Mouse (Mus musculus) embryonic facial prominence, embryonic 15.5 days (tissue): Measurements from ENCODE around the gene Nxnl1. TPM values are rescaled to one million over a fixed set of nuclear protein-coding genes. Genes with fewer than 3 reads are reported as not detected.

Experiments
- ATAC-seq: fragments of 200-750 bp; cut with Nextera tagmentation; 2 replicates; pipeline ENCODE4 v1.8.0; 2017; ENCODE audit warnings: low read depth, moderate TSS enrichment; ENCODE audit not compliant: insufficient number of reproducible peaks, low FRiP score, low TSS enrichment
- H3K27ac ChIP-seq: fragments of 300-500 bp; sonication (generic); replicated peaks from 2 replicates; pipeline ENCODE4 v1.5.1; 2015; ENCODE audit warnings: mild to moderate bottlenecking, inconsistent platforms
- H3K27me3 ChIP-seq: fragments of 300-500 bp; sonication (generic); 2 replicates; pipeline ENCODE4 v1.6.1; 2015; ENCODE audit warnings: inconsistent platforms
- H3K36me3 ChIP-seq: fragments of 300-500 bp; sonication (generic); 2 replicates; pipeline ENCODE4 v1.6.1; 2015; ENCODE audit warnings: mild to moderate bottlenecking, inconsistent platforms
- H3K4me1 ChIP-seq: fragments of 300-500 bp; sonication (generic); 2 replicates; pipeline ENCODE4 v1.6.1; 2015; ENCODE audit warnings: inconsistent platforms
- H3K4me2 ChIP-seq: fragments of 300-500 bp; sonication (generic); replicated peaks from 2 replicates; pipeline ENCODE4 v1.6.1; 2015; ENCODE audit warnings: mild to moderate bottlenecking, inconsistent platforms
- H3K4me3 ChIP-seq: fragments of 300-500 bp; sonication (generic); replicated peaks from 2 replicates; pipeline ENCODE4 v1.5.1; 2015; ENCODE audit warnings: mild to moderate bottlenecking, inconsistent platforms
- H3K9ac ChIP-seq: fragments of 300-500 bp; sonication (generic); 2 replicates; pipeline ENCODE4 v1.6.1; 2015; ENCODE audit warnings: inconsistent platforms
- H3K9me3 ChIP-seq: fragments of 300-500 bp; sonication (generic); replicated peaks from 2 replicates; pipeline ENCODE4 v1.6.1; 2016; ENCODE audit warnings: inconsistent platforms
- WGBS: fragments of 180-500 bp; shearing (Covaris S2); methylation state at CpG from one replicate; pipeline ENCODE4 v1.1.7; 2015; 5-methylcytosine and 5-hydroxymethylcytosine counted together
- polyA plus RNA-seq: library from polyadenylated mRNA; unstranded; fragments of >200 nt; fragmentation: Nextera tagmentation; extraction: Ambion mirVana; gene quantifications from 2 replicates; pipeline ENCODE4 v1.2.1, GENCODE M21; 2015

Nxnl1 gene
- polyA plus RNA-seq, 1 experiment from 2014 or later = 0.13 TPM

GRCm38 (mm10) chr8:71568941-71569340 lies 2.5 kb upstream of the Nxnl1 start:
- Histone ChIP-seq H3K4me1 (peaks cover 27% of the 10 kb centered on the region), H3K27ac (peak overlapping the region; percentile 93), H3K36me3 (no peaks in the 10 kb centered on the region), H3K9ac (peak overlapping the region; percentile 39; the same call in 1 of the 2 replicates), H3K4me2 (peak overlapping the region; percentile 85), H3K4me3 (peak overlapping the region; percentile 64), H3K9me3 (0 out of 2 replicates have a peak, but pooled peaks cover 5% of the 10 kb centered on the region), H3K27me3 (0 out of 2 replicates have a peak, but pooled peaks cover 3% of the 10 kb centered on the region)
- no peak for ATAC-seq
- WGBS = 15% methylated on average over 6 of the region's 6 CpGs

DNA sequence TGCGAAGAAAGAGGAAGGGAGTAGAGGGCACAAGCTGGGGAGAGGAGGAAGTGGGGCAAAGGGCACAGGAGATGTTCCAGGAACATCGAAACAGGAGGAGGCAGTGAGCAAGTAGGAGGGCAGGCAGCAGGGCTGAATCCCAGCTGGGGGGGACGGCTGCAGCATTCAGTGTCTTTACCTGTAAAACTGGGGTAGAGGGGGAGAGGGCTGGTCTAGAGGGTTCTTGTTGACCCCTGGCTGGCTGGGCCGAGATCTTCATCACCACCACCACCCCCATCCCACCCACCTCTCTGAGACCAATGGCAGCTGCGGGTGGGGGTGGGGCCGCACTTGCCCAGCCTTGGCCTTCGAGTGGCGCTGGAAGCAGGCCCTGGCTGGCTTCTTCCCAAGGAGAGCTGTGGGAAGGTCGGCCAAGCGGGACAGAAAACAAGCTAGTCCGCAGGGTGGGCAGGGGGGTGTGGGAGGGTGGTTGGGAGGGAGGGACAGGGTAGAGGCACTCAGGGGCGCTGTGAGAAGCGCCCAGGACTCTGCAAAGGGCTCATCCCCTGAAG lies 2.1 kb upstream of the Nxnl1 start, which contains the start of gene Slc27a1:
Gene Slc27a1, plus strand, starts transcription at position 496 of the 551 bp plus-strand sequence.
- no peaks in the 10 kb centered on the region for H3K36me3 ChIP-seq
- H3K27me3 ChIP-seq = 0 out of 2 replicates have a peak, but pooled peaks cover 3% of the 10 kb centered on the region
- H3K9me3 ChIP-seq = 0 out of 2 replicates have a peak, but pooled peaks cover 5% of the 10 kb centered on the region

DNA sequence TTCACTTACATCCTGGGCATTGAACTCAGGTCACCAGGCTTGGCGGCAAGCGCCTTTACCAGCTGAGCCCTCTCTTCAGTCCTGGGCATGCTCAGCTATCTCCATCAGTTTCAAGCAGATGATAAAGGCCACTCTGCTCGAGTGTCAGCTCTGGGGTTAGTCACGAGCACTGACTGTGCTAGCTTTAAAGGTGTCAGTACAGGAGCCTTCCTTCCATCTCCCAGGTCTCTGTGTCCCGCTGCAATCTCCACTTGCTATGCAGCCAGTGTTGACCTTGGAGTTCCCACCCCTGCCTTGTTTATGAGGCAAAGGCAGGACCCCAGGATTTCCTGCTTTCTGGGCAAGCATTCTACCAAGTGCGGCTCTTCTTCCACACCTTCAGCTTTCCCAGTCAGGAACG lies 1.2 kb upstream of the Nxnl1 start:
- H3K9me3 ChIP-seq = 0 out of 2 replicates have a peak, but pooled peaks cover 5% of the 10 kb centered on the region
- no peak overlapping the region for H3K9ac ChIP-seq
- no peak for ATAC-seq
- H3K27ac ChIP-seq = no peak overlapping the region
- no peak overlapping the region for H3K4me3 ChIP-seq
- 75% methylated on average over 7 of the region's 7 CpGs for WGBS
- no peaks in the 10 kb centered on the region for H3K36me3 ChIP-seq
- no peak overlapping the region for H3K4me2 ChIP-seq
- peaks cover 29% of the 10 kb centered on the region for H3K4me1 ChIP-seq
- H3K27me3 ChIP-seq = peaks cover 10% of the 10 kb centered on the region

More for the DNA sequence above, 2.1 kb upstream of the Nxnl1 start, which contains the start of gene Slc27a1:
- 10% methylated on average over 13 of the region's 13 CpGs for WGBS
- Histone ChIP-seq H3K4me1 (peaks cover 27% of the 10 kb centered on the region), H3K4me3 (peak within 1 kb of the TSS; percentile 64), H3K27ac (peak within 1 kb of the TSS; percentile 93), H3K4me2 (peak within 1 kb of the TSS; percentile 85), H3K9ac (peak within 1 kb of the TSS; percentile 39)
- ATAC-seq = no peak

- H3K36me3 ChIP-seq = no peaks in the 10 kb centered on the region
- H3K4me3 ChIP-seq = no peak overlapping the region
- no peak for ATAC-seq
- no peak overlapping the region for H3K27ac ChIP-seq
- 0 out of 2 replicates have a peak, but pooled peaks cover 5% of the 10 kb centered on the region for H3K9me3 ChIP-seq
- H3K4me2 ChIP-seq = no peak overlapping the region
- 86% methylated on average over 4 of the region's 4 CpGs for WGBS
- H3K9ac ChIP-seq = no peak overlapping the region
- H3K27me3 ChIP-seq = peaks cover 44% of the 10 kb centered on the region
- peaks cover 19% of the 10 kb centered on the region for H3K4me1 ChIP-seq
Measured at GRCm38 (mm10) chr8:71563992-71564391, 2.4 kb downstream of the Nxnl1 start.

DNA sequence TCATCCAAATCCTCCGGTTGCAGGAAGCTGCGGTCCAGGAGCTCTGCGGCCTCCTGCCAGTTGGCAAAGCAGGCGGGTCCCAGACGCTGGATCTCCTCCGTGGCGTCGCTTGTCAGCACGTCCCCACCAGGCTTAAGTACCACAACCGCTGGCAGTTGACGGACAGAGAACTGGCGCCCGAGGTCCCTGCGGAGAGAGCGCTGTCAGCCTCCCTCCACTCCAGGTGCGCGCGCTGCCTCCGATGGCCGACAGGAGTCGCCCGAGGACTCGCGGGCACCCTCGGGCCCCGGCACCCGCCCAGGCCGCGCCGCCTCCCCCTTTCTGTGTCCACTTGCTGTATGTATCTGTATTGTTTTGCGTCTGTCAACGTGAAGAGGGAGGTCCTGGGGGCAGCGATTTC lies 3.6 kb downstream of the Nxnl1 start:
- H3K36me3 ChIP-seq = no peaks in the 10 kb centered on the region
- ATAC-seq = no peak; the same call in 1 of the 2 replicates
- H3K4me3 ChIP-seq = peak overlapping the region; percentile 30
- whole genome bisulfite sequencing = under 1% methylated on average over 33 of the region's 33 CpGs
- peaks cover 24% of the 10 kb centered on the region for H3K4me1 ChIP-seq
- no peak overlapping the region for H3K27ac ChIP-seq
- H3K27me3 ChIP-seq = peaks cover 56% of the 10 kb centered on the region
- H3K9ac ChIP-seq = 0 out of 2 replicates have a peak overlapping the region, but pooled peaks have one; percentile 9
- peak overlapping the region; percentile 52 for H3K4me2 ChIP-seq
- 0 out of 2 replicates have a peak, but pooled peaks cover 5% of the 10 kb centered on the region for H3K9me3 ChIP-seq

DNA sequence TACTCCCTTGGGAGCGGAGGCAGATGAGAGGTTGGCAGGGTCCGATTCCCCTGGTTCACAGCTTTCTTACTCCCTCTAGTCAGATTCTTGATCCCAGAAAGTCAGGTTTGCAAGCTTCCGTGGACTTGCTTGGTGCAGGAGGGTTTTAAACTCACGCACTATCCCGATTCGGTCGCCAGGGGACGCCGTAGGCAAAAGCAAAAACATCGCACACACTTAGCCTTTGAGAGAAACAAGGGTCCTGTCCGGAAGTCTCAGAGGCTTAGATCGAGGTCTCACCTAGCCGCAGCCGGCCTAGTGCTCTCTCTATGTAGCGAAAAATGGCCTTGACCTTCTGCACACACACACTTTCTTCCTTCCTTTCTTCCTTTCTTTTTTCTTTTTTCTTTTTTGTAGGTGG lies 5.0 kb downstream of the Nxnl1 start:
- Histone ChIP-seq H3K4me3 (no peak overlapping the region), H3K9ac (no peak overlapping the region), H3K36me3 (no peaks in the 10 kb centered on the region), H3K27ac (no peak overlapping the region), H3K4me1 (peaks cover 24% of the 10 kb centered on the region), H3K9me3 (0 out of 2 replicates have a peak, but pooled peaks cover 5% of the 10 kb centered on the region), H3K4me2 (no peak overlapping the region), H3K27me3 (peaks cover 67% of the 10 kb centered on the region)
- ATAC-seq = no peak
- 3% methylated on average over 15 of the region's 15 CpGs for WGBS

GRCm38 (mm10) chr8:71560765-71561164 lies 5.6 kb downstream of the Nxnl1 start:
- WGBS = 86% methylated on average over 5 of the region's 5 CpGs
- H3K4me2 ChIP-seq = no peak overlapping the region
- H3K27me3 ChIP-seq = peaks cover 69% of the 10 kb centered on the region
- no peak overlapping the region for H3K9ac ChIP-seq
- H3K9me3 ChIP-seq = 0 out of 2 replicates have a peak, but pooled peaks cover 5% of the 10 kb centered on the region
- no peak overlapping the region for H3K4me3 ChIP-seq
- H3K36me3 ChIP-seq = no peaks in the 10 kb centered on the region
- no peak for ATAC-seq
- no peak overlapping the region for H3K27ac ChIP-seq
- H3K4me1 ChIP-seq = peaks cover 24% of the 10 kb centered on the region

GRCm38 (mm10) chr8:71560071-71560470 lies 6.3 kb downstream of the Nxnl1 start:
- no peak for ATAC-seq
- Histone ChIP-seq H3K9ac (no peak overlapping the region), H3K4me2 (no peak overlapping the region), H3K27ac (no peak overlapping the region), H3K27me3 (peaks cover 69% of the 10 kb centered on the region), H3K9me3 (0 out of 2 replicates have a peak, but pooled peaks cover 5% of the 10 kb centered on the region), H3K36me3 (no peaks in the 10 kb centered on the region), H3K4me1 (peaks cover 24% of the 10 kb centered on the region), H3K4me3 (no peak overlapping the region)
- WGBS = 77% methylated on average over 3 of the region's 3 CpGs

- peak overlapping the region; percentile 70 for H3K4me2 ChIP-seq
- peak; percentile 17; the same call in 1 of the 2 replicates for ATAC-seq
- peaks cover 69% of the 10 kb centered on the region for H3K27me3 ChIP-seq
- peak overlapping the region; percentile 43 for H3K4me3 ChIP-seq
- WGBS = 2% methylated on average over 24 of the region's 24 CpGs
- H3K36me3 ChIP-seq = no peaks in the 10 kb centered on the region
- peaks cover 24% of the 10 kb centered on the region for H3K4me1 ChIP-seq
- 0 out of 2 replicates have a peak, but pooled peaks cover 2% of the 10 kb centered on the region for H3K9me3 ChIP-seq
- no peak overlapping the region for H3K9ac ChIP-seq
- H3K27ac ChIP-seq = no peak overlapping the region
Measured at GRCm38 (mm10) chr8:71558958-71559690, 7.3 kb downstream of the Nxnl1 start.

DNA sequence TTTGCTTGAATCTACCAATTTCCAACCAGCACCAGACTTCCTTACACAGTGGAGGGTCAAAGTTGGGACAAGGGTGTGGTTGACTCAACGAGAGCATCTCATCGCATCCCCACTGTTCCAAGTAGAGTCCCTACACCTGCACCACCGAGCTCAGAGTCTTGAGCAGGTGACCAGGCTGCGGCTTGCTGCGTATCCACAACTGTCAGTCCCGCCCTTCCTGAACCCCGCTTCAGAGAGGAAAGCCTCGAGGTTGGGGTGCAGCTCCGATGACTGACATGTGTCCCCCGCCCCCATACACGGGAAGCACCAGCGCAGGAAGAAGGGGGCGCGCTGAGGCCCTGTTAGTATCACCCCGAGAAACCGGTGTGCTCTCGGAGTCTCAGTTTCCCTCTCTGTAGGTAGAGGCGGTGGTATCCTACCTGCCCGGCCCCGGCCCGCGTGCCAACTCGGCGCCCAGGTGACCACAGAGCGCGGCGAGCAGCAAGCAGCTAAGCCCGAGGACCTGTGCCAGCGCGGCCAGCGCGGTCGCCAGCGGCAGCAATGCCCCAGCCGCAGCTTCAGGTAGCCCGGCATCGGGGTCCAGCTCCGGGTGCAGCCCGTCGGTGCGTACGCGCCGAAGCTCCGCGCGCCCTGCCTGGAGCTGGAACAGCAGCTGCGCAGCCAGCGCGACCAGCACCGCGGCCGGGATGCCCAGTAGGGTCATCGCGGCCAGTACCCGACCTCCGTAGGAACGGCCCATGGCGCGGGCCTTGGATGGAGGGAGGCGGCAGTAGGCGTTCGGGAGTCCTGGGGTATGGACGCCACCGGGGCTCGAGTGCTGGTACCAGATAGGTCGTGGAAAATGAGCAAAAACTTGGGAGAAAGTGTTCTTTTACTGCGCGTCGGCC lies 8.1 kb downstream of the Nxnl1 start, which contains the start of gene Tmem221:
Gene Tmem221, minus strand, starts transcription at position 801 of the 887 bp plus-strand sequence.
- no peak within 1 kb of the TSS for H3K27ac ChIP-seq
- ATAC-seq = no peak
- peaks cover 69% of the 10 kb centered on the region for H3K27me3 ChIP-seq
- H3K4me3 ChIP-seq = peak within 1 kb of the TSS; percentile 43
- WGBS = 3% methylated on average over 70 of the region's 70 CpGs
- no peaks in the 10 kb centered on the region for H3K36me3 ChIP-seq
- peaks cover 24% of the 10 kb centered on the region for H3K4me1 ChIP-seq
- 0 out of 2 replicates have a peak within 1 kb of the TSS, but pooled peaks have one; percentile 1 for H3K9ac ChIP-seq
- peak within 1 kb of the TSS; percentile 70 for H3K4me2 ChIP-seq
- no peaks in the 10 kb centered on the region for H3K9me3 ChIP-seq
